Mouse (Mus musculus): ENCODE measurements around the gene Mars. TPM values are rescaled to one million over a fixed set of nuclear protein-coding genes. Genes with fewer than 3 reads are reported as not detected.
A peak's percentile ranks its signal among the peaks of the same experiment; 100 is the strongest.

Gene Mars
- polyA plus RNA-seq, 1 experiment from 2014 or later = 108 TPM

GRCm38 (mm10) chr10:127339683-127340576, 28.3 kb upstream of the Mars start:
- Histone ChIP-seq H3K4me3 (ENCODE audit: low read length) (peak overlapping the region; percentile 38), H3K4me2 (ENCODE audit: low read length) (peak overlapping the region; percentile 63), H3K27me3 (replicated peaks; ENCODE audit: control insufficient read depth, insufficient read depth, low read length) (peaks cover 19% of the 10 kb centered on the region), H3K4me1 (ENCODE audit: control insufficient read depth, insufficient read depth, low read depth, low read length) (peaks cover 27% of the 10 kb centered on the region), H3K36me3 (ENCODE audit: control insufficient read depth, insufficient read depth, low read length) (no peaks in the 10 kb centered on the region), H3K9me3 (ENCODE audit: control insufficient read depth, low read length) (no peaks in the 10 kb centered on the region), H3K27ac (ENCODE audit: low read depth, low read length) (peak overlapping the region; percentile 57; the same call in 1 of the 2 replicates), H3K9ac (ENCODE audit: low read depth, low read length) (peak overlapping the region; percentile 2)
- peak; percentile 48 for ATAC-seq
- under 1% methylated on average over 40 of the region's 42 CpGs for WGBS

GRCm38 (mm10) chr10:127338930-127339682, 27.5 kb upstream of the Mars start:
- no peaks in the 10 kb centered on the region for H3K36me3 ChIP-seq (ENCODE audit: control insufficient read depth, insufficient read depth, low read length)
- H3K4me3 ChIP-seq (ENCODE audit: low read length) = peak overlapping the region; percentile 38
- H3K27ac ChIP-seq (ENCODE audit: low read depth, low read length) = peak overlapping the region; percentile 57; the same call in 1 of the 2 replicates
- peak; percentile 82 for ATAC-seq
- peaks cover 27% of the 10 kb centered on the region for H3K4me1 ChIP-seq (ENCODE audit: control insufficient read depth, insufficient read depth, low read depth, low read length)
- under 1% methylated on average over 28 of the region's 31 CpGs for WGBS
- peaks cover 19% of the 10 kb centered on the region for H3K27me3 ChIP-seq (replicated peaks; ENCODE audit: control insufficient read depth, insufficient read depth, low read length)
- H3K9me3 ChIP-seq (ENCODE audit: control insufficient read depth, low read length) = no peaks in the 10 kb centered on the region
- H3K9ac ChIP-seq (ENCODE audit: low read depth, low read length) = 0 out of 2 replicates have a peak overlapping the region, but pooled peaks have one; percentile 35
- H3K4me2 ChIP-seq (ENCODE audit: low read length) = peak overlapping the region; percentile 63

GRCm38 (mm10) chr10:127337536-127338099, 26.0 kb upstream of the Mars start:
- no peak overlapping the region for H3K27ac ChIP-seq (ENCODE audit: low read depth, low read length)
- H3K27me3 ChIP-seq (replicated peaks; ENCODE audit: control insufficient read depth, insufficient read depth, low read length) = peaks cover 19% of the 10 kb centered on the region
- peaks cover 27% of the 10 kb centered on the region for H3K4me1 ChIP-seq (ENCODE audit: control insufficient read depth, insufficient read depth, low read depth, low read length)
- no peaks in the 10 kb centered on the region; the same call in 1 of the 2 replicates for H3K36me3 ChIP-seq (ENCODE audit: control insufficient read depth, insufficient read depth, low read length)
- no peaks in the 10 kb centered on the region for H3K9me3 ChIP-seq (ENCODE audit: control insufficient read depth, low read length)
- H3K4me2 ChIP-seq (ENCODE audit: low read length) = no peak overlapping the region
- ATAC-seq = no peak
- no peak overlapping the region for H3K4me3 ChIP-seq (ENCODE audit: low read length)
- 86% methylated on average over 6 of the region's 6 CpGs for WGBS
- no peak overlapping the region for H3K9ac ChIP-seq (ENCODE audit: low read depth, low read length)

- WGBS = 84% methylated on average over 5 of the region's 5 CpGs
- Histone ChIP-seq H3K9me3 (ENCODE audit: control insufficient read depth, low read length) (no peaks in the 10 kb centered on the region), H3K4me1 (ENCODE audit: control insufficient read depth, insufficient read depth, low read depth, low read length) (peaks cover 21% of the 10 kb centered on the region), H3K27ac (ENCODE audit: low read depth, low read length) (no peak overlapping the region), H3K36me3 (ENCODE audit: control insufficient read depth, insufficient read depth, low read length) (no peaks in the 10 kb centered on the region; the same call in 1 of the 2 replicates), H3K9ac (ENCODE audit: low read depth, low read length) (no peak overlapping the region), H3K27me3 (replicated peaks; ENCODE audit: control insufficient read depth, insufficient read depth, low read length) (peaks cover 15% of the 10 kb centered on the region), H3K4me3 (ENCODE audit: low read length) (no peak overlapping the region), H3K4me2 (ENCODE audit: low read length) (no peak overlapping the region)
- ATAC-seq = no peak
Measured at GRCm38 (mm10) chr10:127336952-127337351, 25.4 kb upstream of the Mars start.

GRCm38 (mm10) chr10:127335271-127335670, 23.7 kb upstream of the Mars start:
- ATAC-seq = no peak
- peaks cover 13% of the 10 kb centered on the region for H3K4me1 ChIP-seq (ENCODE audit: control insufficient read depth, insufficient read depth, low read depth, low read length)
- no peak overlapping the region for H3K9ac ChIP-seq (ENCODE audit: low read depth, low read length)
- no peak overlapping the region for H3K4me3 ChIP-seq (ENCODE audit: low read length)
- H3K4me2 ChIP-seq (ENCODE audit: low read length) = no peak overlapping the region
- H3K27ac ChIP-seq (ENCODE audit: low read depth, low read length) = no peak overlapping the region
- H3K9me3 ChIP-seq (ENCODE audit: control insufficient read depth, low read length) = no peaks in the 10 kb centered on the region
- 65% methylated on average over 1 of the region's 1 CpGs for WGBS
- H3K36me3 ChIP-seq (ENCODE audit: control insufficient read depth, insufficient read depth, low read length) = no peaks in the 10 kb centered on the region; the same call in 1 of the 2 replicates
- H3K27me3 ChIP-seq (replicated peaks; ENCODE audit: control insufficient read depth, insufficient read depth, low read length) = peaks cover 2% of the 10 kb centered on the region; the same call in 1 of the 2 replicates

- H3K4me3 ChIP-seq (ENCODE audit: low read length) = no peak overlapping the region
- H3K27me3 ChIP-seq (replicated peaks; ENCODE audit: control insufficient read depth, insufficient read depth, low read length) = peaks cover 14% of the 10 kb centered on the region
- H3K9me3 ChIP-seq (ENCODE audit: control insufficient read depth, low read length) = no peaks in the 10 kb centered on the region
- no peak overlapping the region for H3K9ac ChIP-seq (ENCODE audit: low read depth, low read length)
- H3K27ac ChIP-seq (ENCODE audit: low read depth, low read length) = no peak overlapping the region
- WGBS = 64% methylated on average over 5 of the region's 5 CpGs
- no peaks in the 10 kb centered on the region for H3K4me1 ChIP-seq (ENCODE audit: control insufficient read depth, insufficient read depth, low read depth, low read length)
- no peak overlapping the region for H3K4me2 ChIP-seq (ENCODE audit: low read length)
- no peak for ATAC-seq
- H3K36me3 ChIP-seq (ENCODE audit: control insufficient read depth, insufficient read depth, low read length) = no peaks in the 10 kb centered on the region; the same call in 1 of the 2 replicates
Measured at GRCm38 (mm10) chr10:127333152-127333551, 21.6 kb upstream of the Mars start.

- Histone ChIP-seq H3K27ac (ENCODE audit: low read depth, low read length) (no peak overlapping the region), H3K4me3 (ENCODE audit: low read length) (peak overlapping the region; percentile 33), H3K4me1 (ENCODE audit: control insufficient read depth, insufficient read depth, low read depth, low read length) (no peaks in the 10 kb centered on the region), H3K4me2 (ENCODE audit: low read length) (peak overlapping the region; percentile 47), H3K9me3 (ENCODE audit: control insufficient read depth, low read length) (0 out of 2 replicates have a peak, but pooled peaks cover under 1% of the 10 kb centered on the region), H3K9ac (ENCODE audit: low read depth, low read length) (peak overlapping the region; percentile 62), H3K27me3 (replicated peaks; ENCODE audit: control insufficient read depth, insufficient read depth, low read length) (peaks cover 22% of the 10 kb centered on the region), H3K36me3 (ENCODE audit: control insufficient read depth, insufficient read depth, low read length) (no peaks in the 10 kb centered on the region; the same call in 1 of the 2 replicates)
- WGBS = 41% methylated on average over 31 of the region's 31 CpGs
- ATAC-seq = no peak
Measured at GRCm38 (mm10) chr10:127332211-127332874, 20.8 kb upstream of the Mars start.

- WGBS = 80% methylated on average over 7 of the region's 7 CpGs
- peaks cover 38% of the 10 kb centered on the region for H3K27me3 ChIP-seq (replicated peaks; ENCODE audit: control insufficient read depth, insufficient read depth, low read length)
- H3K4me3 ChIP-seq (ENCODE audit: low read length) = no peak overlapping the region
Measured at GRCm38 (mm10) chr10:127330212-127330611, 18.6 kb upstream of the Mars start.

More at GRCm38 (mm10) chr10:127330212-127330611, 18.6 kb upstream of the Mars start:
- no peak overlapping the region for H3K4me2 ChIP-seq (ENCODE audit: low read length)
- 0 out of 2 replicates have a peak, but pooled peaks cover 2% of the 10 kb centered on the region for H3K9me3 ChIP-seq (ENCODE audit: control insufficient read depth, low read length)
- no peaks in the 10 kb centered on the region; the same call in 1 of the 2 replicates for H3K36me3 ChIP-seq (ENCODE audit: control insufficient read depth, insufficient read depth, low read length)
- H3K9ac ChIP-seq (ENCODE audit: low read depth, low read length) = no peak overlapping the region
- ATAC-seq = no peak
- H3K4me1 ChIP-seq (ENCODE audit: control insufficient read depth, insufficient read depth, low read depth, low read length) = peaks cover 10% of the 10 kb centered on the region
- H3K27ac ChIP-seq (ENCODE audit: low read depth, low read length) = no peak overlapping the region
